Comparison of ENCODE assay signal across 11 mouse cellular contexts in the genomic region with DNA sequence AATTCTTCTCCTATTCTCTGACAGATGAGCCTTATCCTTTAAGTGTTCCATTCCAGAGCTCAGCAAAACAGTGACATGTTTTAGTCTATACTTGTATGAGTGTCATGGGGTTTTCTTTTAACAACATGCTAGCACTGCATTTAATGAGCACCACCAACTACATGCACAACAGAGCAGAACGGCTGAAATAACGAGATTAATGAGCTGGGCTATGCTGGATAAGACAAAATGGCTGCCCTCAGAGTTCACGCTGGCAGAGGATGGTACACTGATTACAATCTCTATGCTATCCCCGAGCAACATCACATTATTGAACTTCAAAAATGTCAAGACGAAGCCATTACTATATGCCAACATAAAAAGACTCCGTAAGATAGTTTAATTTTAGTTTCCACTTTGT.
"Had no signal": no experiment of that assay in that cellular context is flagged by ENCODE, and none has a peak within 500 bp of the region (broad histone marks: within the 10 kb centered on the region; RNA-seq: fewer than 3 reads in every experiment).

No protein-coding gene starts in this region.

- H3K27me3 ChIP-seq: limb, embryonic 13.5 days; neural tube, embryonic 12.5 days had no signal

- H3K4me3 ChIP-seq: layer of hippocampus, adult 2 months; limb, embryonic 13.5 days; neural tube, embryonic 12.5 days had no signal

- H3K9ac ChIP-seq: limb, embryonic 13.5 days; liver, embryonic 14.5 days; neural tube, embryonic 12.5 days had no signal

- DNase-seq: kidney, adult 2 months; kidney, postnatal 10 days; kidney, postnatal 4 days; left cerebral cortex, postnatal 4 days; lung, adult 18-20 months; right cerebral cortex, postnatal 25 days; thymus, postnatal 36 days had no signal

- H3K4me2 ChIP-seq: limb, embryonic 13.5 days; neural tube, embryonic 12.5 days had no signal

- H3K27ac ChIP-seq: layer of hippocampus, adult 2 months; limb, embryonic 13.5 days; liver, embryonic 14.5 days; neural tube, embryonic 12.5 days had no signal

- H3K36me3 ChIP-seq: limb, embryonic 13.5 days; neural tube, embryonic 12.5 days had no signal

- H3K9me3 ChIP-seq: limb, embryonic 13.5 days; neural tube, embryonic 12.5 days had no signal
